Mouse (Mus musculus) T-helper 17 cell (primary cell): ENCODE measurements around the gene Ube2dnl2.

Experiments used
- in situ Hi-C, 2 experiments: fragments of 300-600 bp; cut with MboI, MseI; formaldehyde crosslinking; loops; 1 replicate in 1 of 2; 2 replicates in 1 of 2; pipeline ENCODE4 v1.15.1; 2025; ENCODE audit warnings: high pct_unique_total_duplicates in 2 of 2

The Ube2dnl2 gene

DNA sequence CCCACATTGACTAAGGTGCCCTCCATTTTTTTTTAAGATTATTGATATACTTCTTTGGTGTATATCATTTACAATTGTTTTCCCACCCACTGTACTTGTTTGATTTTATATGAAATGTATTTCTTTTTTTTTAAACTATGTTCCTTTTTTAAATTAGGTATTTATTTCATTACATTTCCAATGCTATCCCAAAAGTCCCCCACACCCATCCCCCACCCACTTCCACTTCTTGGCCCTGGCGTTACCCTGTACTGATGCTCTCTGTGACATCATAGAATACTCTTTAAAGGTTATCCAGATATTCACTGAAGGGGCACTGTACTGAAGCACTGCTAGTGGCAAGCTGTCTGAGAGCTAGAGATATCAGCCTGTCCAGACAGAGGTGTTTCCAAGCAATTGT is at the start of gene Ube2dnl2:
Gene Ube2dnl2, plus strand, starts transcription at position 301 of the 400 bp plus-strand sequence.
- in situ Hi-C loops: no loop called here

DNA sequence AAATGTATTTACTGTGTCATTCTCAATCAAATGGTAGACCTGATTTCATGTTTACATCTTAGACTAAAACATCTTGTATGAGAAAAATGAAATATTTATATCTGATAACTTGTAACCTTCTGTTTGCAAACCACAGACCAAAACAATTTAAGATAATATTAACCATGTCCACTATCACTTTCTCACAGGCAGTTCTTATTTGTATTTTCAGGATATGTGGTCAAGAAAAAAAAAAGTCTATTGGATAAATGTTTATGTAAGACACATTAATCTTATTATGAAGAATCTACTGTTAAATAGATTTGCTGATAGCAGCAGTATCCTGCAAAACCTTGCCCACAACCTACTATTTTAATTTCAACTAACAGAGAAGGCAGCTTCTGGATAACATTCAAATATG is 11.9 kb upstream of the Ube2dnl2 start:
- in situ Hi-C loops: no loop called here

DNA sequence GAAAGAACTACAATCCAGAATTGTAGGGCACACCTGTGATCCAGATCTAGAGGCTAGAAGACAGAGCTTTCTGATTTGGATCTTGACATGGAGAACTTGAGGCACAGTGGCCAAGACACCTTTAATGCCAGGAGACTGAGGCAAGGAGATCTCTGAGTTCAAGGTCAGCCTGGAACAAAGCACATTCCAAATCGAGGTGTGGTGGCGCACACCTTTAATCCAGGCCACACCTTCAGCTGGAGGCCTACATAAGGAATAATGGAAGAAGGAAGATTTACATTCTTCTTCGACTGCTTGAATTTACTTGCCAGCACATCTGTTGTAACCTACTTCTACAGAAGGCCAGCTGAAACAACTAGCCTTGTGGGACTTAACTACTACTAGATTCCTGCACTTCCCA is 9.9 kb upstream of the Ube2dnl2 start:
- in situ Hi-C loops: no loop called here

DNA sequence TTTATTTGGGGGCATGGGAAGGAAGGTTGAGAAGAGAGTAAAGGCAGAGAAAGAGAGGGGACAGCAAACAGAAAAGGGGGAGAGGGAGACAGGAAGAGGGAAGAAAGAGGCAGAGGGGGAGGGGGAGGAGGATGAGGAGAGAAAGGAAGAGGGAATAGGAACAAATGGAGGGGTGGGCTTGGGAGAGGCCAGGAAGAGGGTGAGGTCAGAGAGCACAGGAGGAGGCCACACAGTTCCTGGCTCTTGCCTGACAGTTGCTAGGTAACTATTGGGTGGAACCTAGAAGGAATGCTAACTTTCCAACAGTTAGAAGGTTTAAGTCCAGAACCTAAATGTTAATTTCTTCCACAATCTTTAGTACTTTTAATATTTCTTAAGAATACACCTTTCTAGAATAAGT is 4.0 kb upstream of the Ube2dnl2 start:
- in situ Hi-C loops: no loop called here

DNA sequence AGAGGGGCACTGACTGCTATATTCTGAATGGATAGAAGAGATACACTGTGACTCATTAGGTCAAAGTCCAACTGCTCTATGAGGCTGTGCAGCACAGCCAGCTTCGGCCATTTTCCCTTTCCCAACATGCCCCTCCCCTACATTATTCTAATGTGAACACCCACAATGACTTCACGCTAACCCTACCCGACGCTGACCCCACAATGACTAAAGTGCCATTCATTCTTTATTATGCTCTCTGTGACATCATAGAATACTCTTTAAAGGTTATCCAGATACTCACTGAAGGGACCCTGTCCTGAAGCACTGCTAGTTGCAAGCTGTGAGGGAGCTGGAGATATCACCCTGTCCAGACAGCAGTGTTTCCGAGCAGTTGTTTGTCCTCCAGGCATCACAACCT is 2.7 kb upstream of the Ube2dnl2 start, which contains the start of gene Ube2dnl1:
Gene Ube2dnl1, plus strand, starts transcription at position 301 of the 400 bp plus-strand sequence.
- in situ Hi-C loops: no loop called here

DNA sequence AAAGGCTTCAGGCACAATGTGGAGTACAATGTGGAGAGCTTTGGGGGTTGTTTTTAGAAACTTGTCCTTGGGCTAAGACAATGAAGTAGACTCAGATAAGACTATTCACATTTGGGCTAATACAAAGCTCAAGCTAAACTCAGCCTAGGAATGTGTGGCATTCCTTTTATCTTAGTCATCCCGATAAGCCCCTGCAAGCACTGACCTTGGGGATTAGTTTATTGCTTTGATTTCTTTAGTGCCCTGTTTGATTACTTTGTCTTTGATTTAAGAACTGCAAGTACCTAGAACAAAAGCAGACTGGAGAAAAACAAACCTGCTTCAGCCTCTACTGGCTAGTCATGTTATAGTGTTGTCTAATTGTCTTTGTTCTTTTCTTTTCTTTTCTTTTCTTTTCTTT is 47.7 kb downstream of the Ube2dnl2 start:
- in situ Hi-C loops: no loop called here
